Mouse (Mus musculus) embryonic facial prominence, embryonic 14.5 days (tissue): ENCODE results near the gene Olfr49. TPM values are rescaled to one million over a fixed set of nuclear protein-coding genes. Genes with fewer than 3 reads are reported as not detected.
A peak's percentile ranks its signal among the peaks of the same experiment; 100 is the strongest.

Experiments used
- ATAC-seq: fragments of 200-750 bp; cut with Nextera tagmentation; 2 replicates; pipeline ENCODE4 v1.8.0; 2017; ENCODE audit warnings: low read depth, moderate number of reproducible peaks, moderate TSS enrichment
- DNase-seq: peaks from one replicate; pipeline ENCODE4 v3.0.0-alpha.2; 2015; ENCODE audit warnings: low spot score
- H3K27ac ChIP-seq: fragments of 300-500 bp; sonication (generic); replicated peaks from 2 replicates; pipeline ENCODE4 v1.5.1; 2014; ENCODE audit warnings: low read depth, mild to moderate bottlenecking, low read length, moderate library complexity
- H3K27me3 ChIP-seq: fragments of 300-500 bp; sonication (generic); replicated peaks from 2 replicates; pipeline ENCODE4 v1.6.1; 2014; ENCODE audit warnings: low read length; ENCODE audit not compliant: control insufficient read depth, insufficient read depth
- H3K36me3 ChIP-seq: fragments of 300-500 bp; sonication (generic); 2 replicates; pipeline ENCODE4 v1.6.1; 2014; ENCODE audit warnings: low read length, mixed read lengths; ENCODE audit not compliant: control insufficient read depth, insufficient read depth
- H3K4me1 ChIP-seq: fragments of 300-500 bp; sonication (generic); 2 replicates; pipeline ENCODE4 v1.6.1; 2014; ENCODE audit warnings: antibody characterized with exemption, low read length; ENCODE audit not compliant: control insufficient read depth, insufficient read depth
- H3K4me2 ChIP-seq: fragments of 300-500 bp; sonication (generic); 2 replicates; pipeline ENCODE4 v1.6.1; 2014; ENCODE audit warnings: low read depth, mild to moderate bottlenecking, low read length, moderate library complexity, mixed read lengths
- H3K4me3 ChIP-seq: fragments of 300-500 bp; sonication (generic); 2 replicates; pipeline ENCODE4 v1.5.1; 2014; ENCODE audit warnings: low read depth, mild to moderate bottlenecking, low read length
- H3K9ac ChIP-seq: fragments of 300-500 bp; sonication (generic); 2 replicates; pipeline ENCODE4 v1.6.1; 2014; ENCODE audit warnings: low read depth, mild to moderate bottlenecking, low read length, moderate library complexity, mixed read lengths
- H3K9me3 ChIP-seq: fragments of 300-500 bp; sonication (generic); 2 replicates; pipeline ENCODE4 v1.6.1; 2016; ENCODE audit warnings: low read length; ENCODE audit not compliant: control insufficient read depth
- WGBS: fragments of 180-500 bp; shearing (Covaris S2); extraction: QIAGEN DNeasy Blood & Tissue Kit; methylation state at CpG from one replicate; pipeline ENCODE4 v1.1.7; 2014; 5-methylcytosine and 5-hydroxymethylcytosine counted together
- polyA plus RNA-seq: library from polyadenylated mRNA; unstranded; fragments of >200 nt; fragmentation: Nextera tagmentation; extraction: Ambion mirVana; gene quantifications from 2 replicates; pipeline ENCODE4 v1.2.1, GENCODE M21; 2014

Olfr49 gene
- polyA plus RNA-seq, 1 experiment from 2014 or later = 0.04 TPM

DNA sequence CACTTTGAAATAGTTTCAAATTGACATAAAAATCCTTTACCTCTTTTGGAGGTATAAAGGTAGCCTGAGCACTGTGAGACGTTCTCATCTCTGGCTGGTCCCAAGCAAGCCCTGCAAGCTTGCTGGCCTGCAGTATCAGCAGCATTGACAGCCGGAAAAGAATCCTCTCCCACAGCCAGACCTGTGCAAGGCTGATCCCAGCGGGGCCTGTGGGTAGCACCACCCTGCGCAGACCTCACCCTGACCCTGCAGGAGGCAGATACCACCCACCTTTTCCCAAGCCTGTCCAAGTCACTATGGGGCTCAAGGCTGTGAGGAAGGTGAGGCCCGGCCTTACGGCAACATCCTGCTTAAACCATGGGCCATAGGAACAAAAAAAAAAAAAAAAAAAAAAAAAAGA lies 18.8 kb downstream of the Olfr49 start:
- Histone ChIP-seq H3K27me3 (no peaks in the 10 kb centered on the region), H3K9me3 (no peaks in the 10 kb centered on the region), H3K4me2 (no peak overlapping the region), H3K4me1 (no peaks in the 10 kb centered on the region), H3K9ac (no peak overlapping the region), H3K27ac (no peak overlapping the region), H3K4me3 (no peak overlapping the region), H3K36me3 (peaks cover 42% of the 10 kb centered on the region)
- ATAC-seq = no peak
- no peak for DNase-seq
- WGBS = 70% methylated on average over 6 of the region's 6 CpGs

- H3K9ac ChIP-seq = no peak overlapping the region
- H3K36me3 ChIP-seq = peaks cover 42% of the 10 kb centered on the region
- 52% methylated on average over 10 of the region's 10 CpGs for WGBS
- H3K4me2 ChIP-seq = no peak overlapping the region
- H3K9me3 ChIP-seq = no peaks in the 10 kb centered on the region
- H3K27me3 ChIP-seq = no peaks in the 10 kb centered on the region
- H3K4me1 ChIP-seq = peaks cover 4% of the 10 kb centered on the region
- ATAC-seq (no peak; the same call in 1 of the 2 replicates), DNase-seq (no peak)
- no peak overlapping the region for H3K27ac ChIP-seq
- no peak overlapping the region for H3K4me3 ChIP-seq
Measured at GRCm38 (mm10) chr14:54265093-54265492, 19.6 kb downstream of the Olfr49 start.

GRCm38 (mm10) chr14:54264231-54264630 lies 20.5 kb downstream of the Olfr49 start:
- DNase-seq (no peak), ATAC-seq (no peak)
- Histone ChIP-seq H3K4me3 (no peak overlapping the region), H3K4me2 (no peak overlapping the region), H3K27ac (no peak overlapping the region), H3K36me3 (peaks cover 42% of the 10 kb centered on the region), H3K4me1 (peaks cover 9% of the 10 kb centered on the region), H3K9ac (no peak overlapping the region), H3K27me3 (no peaks in the 10 kb centered on the region), H3K9me3 (no peaks in the 10 kb centered on the region)
- 92% methylated on average over 7 of the region's 7 CpGs for WGBS

GRCm38 (mm10) chr14:54263099-54263498 lies 21.6 kb downstream of the Olfr49 start:
- no peak for DNase-seq
- 89% methylated on average over 6 of the region's 6 CpGs for WGBS
- peaks cover 31% of the 10 kb centered on the region for H3K36me3 ChIP-seq
- no peaks in the 10 kb centered on the region for H3K27me3 ChIP-seq
- no peak for ATAC-seq
- H3K4me3 ChIP-seq = no peak overlapping the region
- no peak overlapping the region for H3K27ac ChIP-seq
- no peak overlapping the region for H3K9ac ChIP-seq
- no peaks in the 10 kb centered on the region for H3K9me3 ChIP-seq
- H3K4me1 ChIP-seq = peaks cover 9% of the 10 kb centered on the region
- H3K4me2 ChIP-seq = no peak overlapping the region

- H3K4me1 ChIP-seq = peaks cover 9% of the 10 kb centered on the region
- H3K4me2 ChIP-seq = no peak overlapping the region
- H3K4me3 ChIP-seq = no peak overlapping the region
- peaks cover 26% of the 10 kb centered on the region for H3K36me3 ChIP-seq
- H3K27ac ChIP-seq = no peak overlapping the region
- 90% methylated on average over 7 of the region's 8 CpGs for WGBS
- H3K27me3 ChIP-seq = no peaks in the 10 kb centered on the region
- no peaks in the 10 kb centered on the region for H3K9me3 ChIP-seq
- no peak for DNase-seq
- no peak overlapping the region for H3K9ac ChIP-seq
- no peak for ATAC-seq
Measured at GRCm38 (mm10) chr14:54262622-54263021, 22.1 kb downstream of the Olfr49 start.

DNA sequence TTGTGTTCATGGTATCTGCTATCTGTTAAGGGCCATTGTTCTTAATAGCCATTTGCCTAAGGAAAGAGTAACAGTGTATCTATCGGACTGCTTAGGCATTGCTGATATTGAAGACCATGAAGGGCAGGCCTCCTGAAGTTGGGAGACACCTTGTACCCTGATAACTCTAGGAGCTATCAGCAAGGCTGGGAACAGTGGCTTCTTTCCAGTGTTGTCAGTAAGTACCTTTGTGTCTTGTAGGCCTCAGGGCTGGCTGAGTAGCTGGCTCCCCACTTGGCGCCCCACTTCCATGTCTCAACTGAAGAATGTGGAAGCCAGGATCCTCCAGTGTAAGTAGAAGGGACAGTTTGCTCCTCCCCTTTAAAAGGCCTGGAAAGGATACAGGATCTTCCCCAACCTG lies 23.4 kb downstream of the Olfr49 start:
- H3K9me3 ChIP-seq = no peaks in the 10 kb centered on the region
- peaks cover 17% of the 10 kb centered on the region; the same call in 1 of the 2 replicates for H3K36me3 ChIP-seq
- H3K4me3 ChIP-seq = no peak overlapping the region
- no peak overlapping the region for H3K4me2 ChIP-seq
- DNase-seq (no peak), ATAC-seq (no peak)
- peaks cover 9% of the 10 kb centered on the region for H3K4me1 ChIP-seq
- 86% methylated on average over 2 of the region's 2 CpGs for whole genome bisulfite sequencing
- H3K9ac ChIP-seq = no peak overlapping the region
- H3K27ac ChIP-seq = no peak overlapping the region
- no peaks in the 10 kb centered on the region for H3K27me3 ChIP-seq

- Histone ChIP-seq H3K27ac (no peak overlapping the region), H3K9me3 (no peaks in the 10 kb centered on the region), H3K36me3 (peaks cover 17% of the 10 kb centered on the region; the same call in 1 of the 2 replicates), H3K4me2 (peak overlapping the region; percentile 71), H3K4me1 (peaks cover 9% of the 10 kb centered on the region), H3K4me3 (peak overlapping the region; percentile 64), H3K27me3 (no peaks in the 10 kb centered on the region), H3K9ac (peak overlapping the region; percentile 71; the same call in 1 of the 2 replicates)
- 63% methylated on average over 2 of the region's 2 CpGs for WGBS
- ATAC-seq (no peak), DNase-seq (no peak)
Measured at GRCm38 (mm10) chr14:54260196-54260595, 24.5 kb downstream of the Olfr49 start.

GRCm38 (mm10) chr14:54259722-54260085 lies 25.0 kb downstream of the Olfr49 start:
- H3K36me3 ChIP-seq = peaks cover 17% of the 10 kb centered on the region; the same call in 1 of the 2 replicates
- H3K27me3 ChIP-seq = no peaks in the 10 kb centered on the region
- H3K9ac ChIP-seq = peak overlapping the region; percentile 71
- H3K4me2 ChIP-seq = peak overlapping the region; percentile 71
- DNase-seq (no peak), ATAC-seq (no peak)
- H3K9me3 ChIP-seq = no peaks in the 10 kb centered on the region
- WGBS = 16% methylated on average over 8 of the region's 8 CpGs
- H3K4me1 ChIP-seq = peaks cover 9% of the 10 kb centered on the region
- peak overlapping the region; percentile 64 for H3K4me3 ChIP-seq
- H3K27ac ChIP-seq = peak overlapping the region; percentile 56

DNA sequence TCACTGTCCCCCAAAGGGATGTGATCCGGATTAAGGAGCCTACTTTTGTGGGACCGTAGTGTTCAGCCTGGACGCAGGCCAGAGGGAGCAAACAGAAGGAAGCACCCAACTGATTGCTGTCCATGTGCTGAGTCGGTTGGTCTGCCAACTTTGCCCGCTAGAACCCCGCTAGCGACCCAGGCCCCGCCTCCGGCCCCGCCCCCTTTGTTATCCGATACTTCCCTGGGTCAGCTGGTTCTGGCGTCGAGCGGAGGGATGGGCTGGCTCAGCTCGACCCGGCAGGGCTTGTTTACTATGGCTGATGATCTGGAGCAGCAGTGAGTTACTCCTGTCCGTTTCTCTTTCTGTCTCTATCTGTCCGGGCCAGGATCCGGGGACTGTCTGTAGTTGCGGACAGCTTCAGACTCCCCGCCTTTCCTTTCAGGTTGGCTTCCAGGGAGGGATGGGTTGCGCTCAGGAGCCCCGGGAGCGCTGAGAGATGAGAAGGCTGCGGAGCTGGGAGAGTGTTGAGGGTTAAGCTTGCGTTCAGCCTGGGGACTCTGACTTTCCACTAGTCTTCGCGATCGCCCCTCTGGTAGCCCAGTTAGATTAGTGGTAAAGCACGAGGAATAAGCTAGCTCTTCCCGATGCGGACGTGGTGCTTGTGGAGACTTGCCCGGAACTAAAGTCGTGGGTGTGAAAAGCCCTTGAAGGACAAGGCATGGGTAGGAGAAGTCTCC lies 25.6 kb downstream of the Olfr49 start:
- peak overlapping the region; percentile 71 for H3K4me2 ChIP-seq
- WGBS = under 1% methylated on average over 33 of the region's 35 CpGs
- H3K27ac ChIP-seq = peak overlapping the region; percentile 56
- DNase-seq (peak; percentile 95), ATAC-seq (peak; percentile 95)
- no peaks in the 10 kb centered on the region for H3K27me3 ChIP-seq
- H3K4me3 ChIP-seq = peak overlapping the region; percentile 64
- peaks cover 9% of the 10 kb centered on the region for H3K4me1 ChIP-seq
- H3K9me3 ChIP-seq = no peaks in the 10 kb centered on the region
- H3K36me3 ChIP-seq = peaks cover 15% of the 10 kb centered on the region; the same call in 1 of the 2 replicates
- H3K9ac ChIP-seq = peak overlapping the region; percentile 71
